Mouse (Mus musculus): Measurements from ENCODE around the gene Phgdh. TPM values are rescaled to one million over a fixed set of nuclear protein-coding genes. Genes with fewer than 3 reads are reported as not detected.

Phgdh gene
- polyA plus RNA-seq (2015; fragmentation: Nextera tagmentation; extraction: Ambion mirVana), result 67.9 and 69.0 TPM in 2 replicates

GRCm38 (mm10) chr3:98339706-98340109 lies at the start of gene Phgdh:
Gene Phgdh (minus strand): TSS chr3:98339990.

DNA sequence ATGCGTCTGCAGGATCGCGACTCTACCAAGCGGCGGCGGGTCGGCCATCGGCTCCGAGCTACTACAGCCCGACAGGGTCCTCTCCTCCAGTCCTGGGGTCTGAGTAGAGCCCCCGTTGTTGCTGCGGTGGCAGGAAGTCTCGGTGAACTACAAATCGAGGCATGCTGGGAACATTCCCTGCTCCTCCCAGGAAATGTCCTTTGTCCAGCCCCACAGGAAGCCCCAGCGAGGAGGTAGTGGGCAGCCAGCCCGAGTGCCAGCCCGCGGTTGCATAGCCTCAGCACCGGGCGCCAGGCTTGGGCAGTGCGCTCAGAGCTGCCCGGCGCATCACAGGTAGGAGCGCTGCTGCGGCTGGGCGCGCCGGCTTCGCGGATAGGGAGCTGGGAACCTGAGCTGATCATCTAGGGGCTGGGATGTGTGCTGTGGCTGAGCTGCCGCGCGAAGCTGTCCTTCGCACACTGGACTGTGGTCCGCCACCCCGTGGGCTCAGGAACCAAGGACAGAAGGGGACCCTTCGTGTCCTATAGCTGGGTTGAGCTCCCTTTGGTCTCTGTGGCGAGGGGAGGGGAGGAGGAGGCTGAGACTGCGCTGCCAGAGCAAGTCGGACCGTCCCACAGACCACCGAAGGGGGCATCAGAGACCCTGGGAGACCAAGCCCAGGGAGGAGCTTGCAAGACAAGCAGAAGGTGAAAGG lies 42.6 kb upstream of the Phgdh start, which contains the start of gene Zfp697:
Gene Zfp697 (plus strand): TSS at position 216 of the 694 bp plus-strand sequence.

DNA sequence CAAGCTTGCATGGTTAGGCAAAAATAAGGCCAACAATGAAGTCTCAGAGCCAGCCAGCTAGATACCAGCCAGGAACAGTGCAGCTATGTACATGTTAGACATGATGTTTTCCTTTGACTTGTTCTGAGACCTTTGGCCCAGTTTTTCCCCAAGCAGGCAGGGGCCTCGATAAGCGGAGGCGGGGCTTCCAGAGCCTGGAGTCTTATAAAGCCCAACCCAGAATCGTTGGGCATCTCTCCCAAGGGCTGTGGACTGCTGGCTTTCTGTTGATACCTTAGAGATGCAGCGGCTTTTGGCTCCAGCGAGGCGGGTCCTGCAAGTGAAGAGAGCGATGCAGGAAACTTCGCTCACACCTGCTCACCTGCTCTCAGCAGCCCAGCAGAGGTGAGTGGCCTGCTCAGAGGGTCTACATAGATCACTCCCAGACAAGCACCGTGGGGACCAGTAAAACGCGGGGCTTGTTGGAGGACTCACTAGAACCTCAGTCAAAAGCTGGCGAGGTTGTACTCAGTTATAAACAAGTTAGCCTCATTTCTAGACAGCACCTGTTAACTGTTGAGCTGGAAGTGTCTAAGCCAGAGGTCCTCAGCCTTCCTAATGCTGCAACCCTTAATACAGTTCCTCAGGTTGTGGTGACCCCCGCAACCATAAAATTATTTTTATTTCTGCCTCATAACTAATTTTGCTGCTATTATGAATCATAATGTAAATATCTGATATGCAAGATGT lies 59.4 kb downstream of the Phgdh start, which contains the start of gene Hmgcs2:
Gene Hmgcs2 (plus strand): TSS at position 232 of the 729 bp plus-strand sequence.

Other genes starting within 250 kb of the Phgdh start
- not detected in 2 replicates for gene Adam30, start 179.4 kb downstream of the Phgdh start, polyA plus RNA-seq (2015; fragmentation: Nextera tagmentation; extraction: Ambion mirVana)
- gene Reg4, start 117.8 kb downstream of the Phgdh start, polyA plus RNA-seq (2015; fragmentation: Nextera tagmentation; extraction: Ambion mirVana), result not detected in 2 replicates
- 76.6 and 85.9 TPM in 2 replicates for gene Hmgcs2, start 59.6 kb downstream of the Phgdh start, polyA plus RNA-seq (2015; fragmentation: Nextera tagmentation; extraction: Ambion mirVana)
- gene Zfp697, start 42.5 kb upstream of the Phgdh start, polyA plus RNA-seq (2015; fragmentation: Nextera tagmentation; extraction: Ambion mirVana), result 1.9 and 2.2 TPM in 2 replicates
- not detected in 2 replicates for gene Gm4450, start 117.1 kb upstream of the Phgdh start, polyA plus RNA-seq (2015; fragmentation: Nextera tagmentation; extraction: Ambion mirVana)
- not detected in 2 replicates for gene Hsd3b4, start 170.5 kb upstream of the Phgdh start, polyA plus RNA-seq (2015; fragmentation: Nextera tagmentation; extraction: Ambion mirVana)
- gene Gm10681, start 248.8 kb upstream of the Phgdh start, polyA plus RNA-seq (2015; fragmentation: Nextera tagmentation; extraction: Ambion mirVana), result not detected in 2 replicates